ENCODE assay signal across 23 mouse cellular contexts in the genomic region with DNA sequence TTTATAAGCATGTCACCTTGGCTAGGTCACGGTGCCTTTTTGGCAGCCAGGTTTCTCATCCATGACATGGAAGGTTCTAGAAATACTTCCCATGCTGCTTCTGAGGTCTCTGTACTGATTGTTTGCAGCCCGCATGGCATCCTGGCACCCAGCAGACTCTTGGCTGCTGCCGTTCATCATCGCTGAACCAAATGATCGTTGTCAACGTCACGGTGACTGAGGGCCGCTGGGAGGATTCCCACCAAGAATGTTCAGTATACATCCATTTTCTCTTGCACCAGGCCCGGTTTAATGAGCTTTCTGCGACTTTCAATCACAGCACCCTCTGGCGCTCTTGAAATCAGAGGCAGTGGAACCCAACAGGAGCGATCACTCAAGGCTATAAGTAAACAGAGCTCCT.
A peak's percentile ranks its signal among the peaks of the same experiment; 100 is the strongest.
DNase-seq lines count a peak whose midpoint lies in the region; ATAC-seq and TF ChIP-seq lines count a peak whose summit lies in the region.
"Had no signal": no experiment of that assay in that cellular context is flagged by ENCODE, and none has a peak within 500 bp of the region (broad histone marks: within the 10 kb centered on the region; RNA-seq: fewer than 3 reads in every experiment).

No protein-coding gene starts in this region.

- 0 out of 2 replicates have a peak, but pooled peaks have one; percentile 20 for ATAC-seq in hindbrain, embryonic 16.5 days
- no peak for ATAC-seq in hindbrain, embryonic 11.5 days (ENCODE audit: low FRiP score)
- ATAC-seq: activated CD4-positive, CD25-positive, alpha-beta regulatory T cell, adult 4 months; forebrain, embryonic 13.5 days; forebrain, embryonic 16.5 days; intestine, embryonic 15.5 days had no signal

- no peak overlapping the region for H3K27ac ChIP-seq in hindbrain, embryonic 16.5 days (ENCODE audit: low read depth, low read length)
- no peak overlapping the region for H3K27ac ChIP-seq in hindbrain, embryonic 11.5 days (ENCODE audit: low read depth, low read length)
- H3K27ac ChIP-seq: embryonic facial prominence, embryonic 12.5 days; embryonic facial prominence, embryonic 15.5 days; forebrain, embryonic 13.5 days; gastrocnemius, adult 2 months; hindbrain, embryonic 13.5 days; intestine, embryonic 15.5 days had no signal

- no peaks in the 10 kb centered on the region for H3K27me3 ChIP-seq in hindbrain, embryonic 16.5 days (replicated peaks; ENCODE audit: control insufficient read depth, insufficient read depth, low read length)
- no peaks in the 10 kb centered on the region for H3K27me3 ChIP-seq in hindbrain, embryonic 11.5 days (ENCODE audit: control insufficient read depth, insufficient read depth, low read length)
- H3K27me3 ChIP-seq: embryonic facial prominence, embryonic 12.5 days; embryonic facial prominence, embryonic 15.5 days; forebrain, embryonic 13.5 days; hindbrain, embryonic 13.5 days; intestine, embryonic 15.5 days had no signal

- H3K4me2 ChIP-seq in hindbrain, embryonic 16.5 days (ENCODE audit: low read length), result no peak overlapping the region
- no peak overlapping the region for H3K4me2 ChIP-seq in hindbrain, embryonic 11.5 days (replicated peaks; ENCODE audit: low read depth, low read length)
- H3K4me2 ChIP-seq: embryonic facial prominence, embryonic 12.5 days; embryonic facial prominence, embryonic 15.5 days; forebrain, embryonic 13.5 days; heart, embryonic 11.5 days; hindbrain, embryonic 13.5 days; intestine, embryonic 15.5 days had no signal

- H3K4me3 ChIP-seq in hindbrain, embryonic 16.5 days (ENCODE audit: low read length), result no peak overlapping the region
- no peak overlapping the region for H3K4me3 ChIP-seq in hindbrain, embryonic 11.5 days (ENCODE audit: low read depth, low read length)
- H3K4me3 ChIP-seq: embryonic facial prominence, embryonic 12.5 days; embryonic facial prominence, embryonic 15.5 days; erythroblast, embryonic 14.5 days; forebrain, embryonic 13.5 days; gastrocnemius, adult 2 months; hindbrain, embryonic 13.5 days; intestine, embryonic 15.5 days had no signal

- TF ChIP-seq POLR2A in brain, embryonic 14.5 days (IDR thresholded peaks at IDR 0.05; ENCODE audit: borderline replicate concordance, extremely low read depth, insufficient read depth, insufficient read length, poor library complexity, severe bottlenecking), result no peak

- no peaks in the 10 kb centered on the region for H3K36me3 ChIP-seq in hindbrain, embryonic 16.5 days (ENCODE audit: control insufficient read depth, insufficient read depth, low read length)
- no peaks in the 10 kb centered on the region for H3K36me3 ChIP-seq in hindbrain, embryonic 11.5 days (ENCODE audit: control insufficient read depth, insufficient read depth, low read length)
- H3K36me3 ChIP-seq: embryonic facial prominence, embryonic 12.5 days; embryonic facial prominence, embryonic 15.5 days; hindbrain, embryonic 13.5 days; intestine, embryonic 15.5 days had no signal

- TF ChIP-seq CTCF in brain, embryonic 14.5 days (IDR thresholded peaks at IDR 0.05; ENCODE audit: borderline replicate concordance, extremely low read depth, insufficient read depth, insufficient read length), result no peak

- no peaks in the 10 kb centered on the region for H3K9me3 ChIP-seq in hindbrain, embryonic 16.5 days (ENCODE audit: control insufficient read depth, low read length)
- H3K9me3 ChIP-seq in hindbrain, embryonic 11.5 days (ENCODE audit: control insufficient read depth, low read length), result no peaks in the 10 kb centered on the region
- H3K9me3 ChIP-seq: embryonic facial prominence, embryonic 12.5 days; embryonic facial prominence, embryonic 15.5 days; forebrain, embryonic 13.5 days; hindbrain, embryonic 13.5 days; intestine, embryonic 15.5 days had no signal

- no peak overlapping the region for H3K9ac ChIP-seq in hindbrain, embryonic 16.5 days (ENCODE audit: low read depth, low read length)
- H3K9ac ChIP-seq in hindbrain, embryonic 11.5 days (ENCODE audit: low read depth, low read length), result no peak overlapping the region
- H3K9ac ChIP-seq: embryonic facial prominence, embryonic 12.5 days; embryonic facial prominence, embryonic 15.5 days; forebrain, embryonic 13.5 days; hindbrain, embryonic 13.5 days; intestine, embryonic 15.5 days had no signal

- no peaks in the 10 kb centered on the region for H3K4me1 ChIP-seq in hindbrain, embryonic 16.5 days (ENCODE audit: control insufficient read depth, insufficient read depth, low read depth, low read length)
- no peaks in the 10 kb centered on the region for H3K4me1 ChIP-seq in hindbrain, embryonic 11.5 days (replicated peaks; ENCODE audit: control insufficient read depth, insufficient read depth, low read length)
- H3K4me1 ChIP-seq: embryonic facial prominence, embryonic 12.5 days; embryonic facial prominence, embryonic 15.5 days; forebrain, embryonic 13.5 days; hindbrain, embryonic 13.5 days; intestine, embryonic 15.5 days had no signal

- DNase-seq in cerebellum, postnatal 10 days, result peak; percentile 59 to 65
- DNase-seq in cerebellum, adult 9-10 months, result no peak
- no peak for DNase-seq in hindbrain, embryonic 11.5 days (ENCODE audit: low spot score)
- peak; percentile 8 to 15 for DNase-seq in layer of hippocampus, postnatal 10 days (ENCODE audit: low spot score in 2 of 2)
- no peak for DNase-seq in layer of hippocampus, postnatal 14 days (ENCODE audit: low spot score in 2 of 2)
- peak; percentile 52 for DNase-seq in brain, embryonic 14.5 days (ENCODE audit: low read depth)
- DNase-seq: adrenal gland, adult 8-10 months; adrenal gland, postnatal 25 days; cerebellum, adult 18-20 months; cerebellum, adult 9-11 months; gastrocnemius, adult 2 months; gastrocnemius, postnatal 14 days; heart, adult 11 months had no signal

- WGBS in hindbrain, embryonic 16.5 days, result 72% methylated on average over 12 of the region's 12 CpGs
- WGBS in hindbrain, embryonic 11.5 days, result 95% methylated on average over 12 of the region's 12 CpGs

Comparison
In these comparisons a context has a peak if more than half of its experiments do, and no peak if none do; other contexts are left out.
1. DNase-seq: peak in cerebellum, postnatal 10 days (2 of 2), layer of hippocampus, postnatal 10 days (2 of 2) and brain, embryonic 14.5 days (single experiment); none in cerebellum, adult 9-10 months (single experiment), hindbrain, embryonic 11.5 days (single experiment) and layer of hippocampus, postnatal 14 days (0 of 2).